Mouse (Mus musculus): ENCODE results near the gene Gm13871.
"Not testable (repeated sequence)": the region's sequence is repeated elsewhere in the genome, so short reads cannot be mapped to it uniquely, and the experiment has no call there.

Gene Gm13871

DNA sequence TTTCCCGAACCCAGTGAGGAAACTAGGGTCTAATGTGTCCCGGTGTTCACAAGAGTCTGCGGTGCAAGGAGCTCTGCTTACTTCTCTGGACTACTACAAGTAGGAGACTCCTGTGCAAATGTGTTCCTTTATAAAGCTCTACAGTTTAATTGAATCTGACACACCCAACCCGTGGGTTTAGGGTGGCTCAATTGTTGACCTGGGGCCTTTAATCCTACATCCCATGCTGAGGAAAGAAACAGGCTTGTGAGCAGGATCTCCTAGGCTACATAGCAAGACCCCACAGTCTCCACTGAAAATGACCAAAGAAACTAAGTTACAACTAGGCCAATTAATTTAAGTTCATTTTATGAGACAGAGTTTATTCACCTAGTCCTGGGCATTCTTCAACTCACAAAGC lies at the start of gene Gm13871:
Gene Gm13871 (minus strand): TSS at position 101 of the 400 bp plus-strand sequence.
- DNase-seq (ENCODE audit: low read depth), result not testable (repeated sequence)

- no peak for DNase-seq (ENCODE audit: low read depth)
These were observed 44.7 kb upstream of the Gm13871 start, which contains the start of gene 2310002L09Rik for GRCm38 (mm10) chr4:73950375-73950896. Gene 2310002L09Rik, minus strand, starts transcription at chr4:73950846.

DNA sequence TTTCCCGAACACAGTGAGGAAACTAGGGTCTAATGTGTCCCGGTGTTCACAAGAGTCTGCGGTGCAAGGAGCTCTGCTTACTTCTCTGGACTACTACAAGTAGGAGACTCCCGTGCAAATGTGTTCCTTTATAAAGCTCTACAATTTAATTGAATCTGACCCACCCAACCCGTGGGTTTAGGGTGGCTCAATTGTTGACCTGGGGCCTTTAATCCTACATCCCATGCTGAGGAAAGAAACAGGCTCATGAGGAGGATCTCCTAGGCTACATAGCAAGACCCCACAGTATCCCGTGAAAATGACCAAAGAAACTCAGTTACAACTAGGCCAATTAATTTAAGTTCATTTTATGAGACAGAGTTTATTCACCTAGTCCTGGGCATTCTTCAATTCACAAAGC lies 14.9 kb upstream of the Gm13871 start, which contains the start of gene Gm11756:
Gene Gm11756 (minus strand): TSS at position 101 of the 400 bp plus-strand sequence.
- DNase-seq (ENCODE audit: low read depth), result not testable (repeated sequence)

- not testable (repeated sequence) for DNase-seq (ENCODE audit: low read depth)
These were observed 14.7 kb downstream of the Gm13871 start, which contains the start of gene Gm11757 for GRCm38 (mm10) chr4:73891012-73891411. Gene Gm11757, minus strand, starts transcription at chr4:73891112.

GRCm38 (mm10) chr4:73876166-73876565 lies 29.6 kb downstream of the Gm13871 start, which contains the start of gene Gm11758:
Gene Gm11758, minus strand, starts transcription at chr4:73876266.
- not testable (repeated sequence) for DNase-seq (ENCODE audit: low read depth)
